Mouse (Mus musculus): ENCODE data around the gene Tmsb15a.
"Not testable (repeated sequence)": the region's sequence is repeated elsewhere in the genome, so short reads cannot be mapped to it uniquely, and the experiment has no call there.

Tmsb15a gene

GRCm38 (mm10) chrX:135725161-135725560 lies at the start of gene Tmsb15a:
Tmsb15a (minus strand) TSS chrX:135725261.
- DNase-seq: no peak

- DNase-seq: no peak
Observed at GRCm38 (mm10) chrX:135768565-135768964, 43.5 kb upstream of the Tmsb15a start.

GRCm38 (mm10) chrX:135768043-135768548 lies 43.0 kb upstream of the Tmsb15a start:
- no peak for DNase-seq

- DNase-seq: peak; percentile 3
Observed at GRCm38 (mm10) chrX:135761707-135762106, 36.6 kb upstream of the Tmsb15a start.

GRCm38 (mm10) chrX:135752832-135753231 lies 27.8 kb upstream of the Tmsb15a start:
- peak; percentile 70 for DNase-seq

GRCm38 (mm10) chrX:135745376-135745775 lies 20.3 kb upstream of the Tmsb15a start:
- DNase-seq: not testable (repeated sequence)

- DNase-seq: no peak
Observed at GRCm38 (mm10) chrX:135743056-135743355, 17.9 kb upstream of the Tmsb15a start.

- DNase-seq: peak; percentile 92
Observed at GRCm38 (mm10) chrX:135742304-135743055, 17.4 kb upstream of the Tmsb15a start, which contains the start of the genes Armcx5 and Gprasp1. Armcx5 (plus strand) TSS chrX:135742733. Gprasp1 (plus strand) TSS chrX:135742733.

- peak; percentile 26 for DNase-seq
Observed at GRCm38 (mm10) chrX:135738730-135739520, 13.9 kb upstream of the Tmsb15a start.

GRCm38 (mm10) chrX:135712845-135713244 lies 12.2 kb downstream of the Tmsb15a start:
- DNase-seq: no peak

- no peak for DNase-seq
Observed at GRCm38 (mm10) chrX:135704349-135704748, 20.7 kb downstream of the Tmsb15a start.

GRCm38 (mm10) chrX:135703111-135703510 lies 21.9 kb downstream of the Tmsb15a start:
- DNase-seq: no peak

GRCm38 (mm10) chrX:135693633-135694032 lies 31.4 kb downstream of the Tmsb15a start, which contains the start of gene Tcp11x2:
Tcp11x2 (minus strand) TSS chrX:135693790.
- DNase-seq: no peak

- DNase-seq: no peak
Observed at GRCm38 (mm10) chrX:135687802-135688201, 37.3 kb downstream of the Tmsb15a start.

- no peak for DNase-seq
Observed at GRCm38 (mm10) chrX:135681858-135682257, 43.2 kb downstream of the Tmsb15a start.
